Mouse (Mus musculus): ENCODE data around the gene Shc1. TPM values are rescaled to one million over a fixed set of nuclear protein-coding genes. Genes with fewer than 3 reads are reported as not detected.

Gene Shc1
- polyA plus RNA-seq, 1 experiment, result 63.5 TPM

GRCm38 (mm10) chr3:89390699-89391662 is 27.3 kb upstream of the Shc1 start:
- Histone ChIP-seq H3K4me1 (ENCODE audit: control insufficient read depth, insufficient read depth, insufficient read length, low read length) (peaks cover 27% of the 10 kb centered on the region), H3K36me3 (ENCODE audit: control insufficient read depth, insufficient read depth, low read length) (peaks cover 20% of the 10 kb centered on the region), H3K4me3 (ENCODE audit: low read depth, low read length) (peak overlapping the region; percentile 86), H3K27me3 (ENCODE audit: control insufficient read depth, insufficient read depth, low read length) (no peaks in the 10 kb centered on the region), H3K27ac (ENCODE audit: insufficient read depth, low read depth, low read length) (peak overlapping the region; percentile 98)
- 6% methylated on average over 19 of the region's 19 CpGs for WGBS
- TF ChIP-seq CTCF (IDR thresholded peaks at IDR 0.05; ENCODE audit: extremely low read depth, insufficient read length, insufficient replicate concordance, low read depth, low read length), result no peak
- TF ChIP-seq POLR2A (IDR thresholded peaks at IDR 0.05; ENCODE audit: low read depth, low read length), result no peak

- Histone ChIP-seq H3K4me3 (ENCODE audit: low read depth, low read length) (peak overlapping the region; percentile 86), H3K27ac (ENCODE audit: insufficient read depth, low read depth, low read length) (peak overlapping the region; percentile 99), H3K36me3 (ENCODE audit: control insufficient read depth, insufficient read depth, low read length) (peaks cover 11% of the 10 kb centered on the region; the same call in 1 of the 2 replicates), H3K4me1 (ENCODE audit: control insufficient read depth, insufficient read depth, insufficient read length, low read length) (peaks cover 18% of the 10 kb centered on the region), H3K27me3 (ENCODE audit: control insufficient read depth, insufficient read depth, low read length) (no peaks in the 10 kb centered on the region)
- TF ChIP-seq POLR2A (IDR thresholded peaks at IDR 0.05; ENCODE audit: low read depth, low read length) (0 out of 2 replicates have a peak, but pooled peaks have one; percentile 4), CTCF (IDR thresholded peaks at IDR 0.05; ENCODE audit: extremely low read depth, insufficient read length, insufficient replicate concordance, low read depth, low read length) (no peak)
- WGBS, result 1% methylated on average over 55 of the region's 56 CpGs
Observed at GRCm38 (mm10) chr3:89391663-89392511, 26.4 kb upstream of the Shc1 start.

- Histone ChIP-seq H3K4me1 (ENCODE audit: control insufficient read depth, insufficient read depth, insufficient read length, low read length) (peaks cover 14% of the 10 kb centered on the region), H3K27me3 (ENCODE audit: control insufficient read depth, insufficient read depth, low read length) (no peaks in the 10 kb centered on the region)
- under 1% methylated on average over 20 of the region's 24 CpGs for WGBS
Observed at GRCm38 (mm10) chr3:89392871-89393311, 25.4 kb upstream of the Shc1 start.

GRCm38 (mm10) chr3:89393605-89394004 is 24.6 kb upstream of the Shc1 start:
- no peak for TF ChIP-seq CTCF (IDR thresholded peaks at IDR 0.05; ENCODE audit: extremely low read depth, insufficient read length, insufficient replicate concordance, low read depth, low read length)
- peak; percentile 97 for TF ChIP-seq POLR2A (IDR thresholded peaks at IDR 0.05; ENCODE audit: low read depth, low read length)
- Histone ChIP-seq H3K4me3 (ENCODE audit: low read depth, low read length) (peak overlapping the region; percentile 82), H3K4me1 (ENCODE audit: control insufficient read depth, insufficient read depth, insufficient read length, low read length) (peaks cover 11% of the 10 kb centered on the region), H3K27me3 (ENCODE audit: control insufficient read depth, insufficient read depth, low read length) (no peaks in the 10 kb centered on the region), H3K27ac (ENCODE audit: insufficient read depth, low read depth, low read length) (peak overlapping the region; percentile 98), H3K36me3 (ENCODE audit: control insufficient read depth, insufficient read depth, low read length) (peaks cover 7% of the 10 kb centered on the region; the same call in 1 of the 2 replicates)
- under 1% methylated on average over 15 of the region's 15 CpGs for WGBS

More at GRCm38 (mm10) chr3:89392871-89393311, 25.4 kb upstream of the Shc1 start:
- Histone ChIP-seq H3K27ac (ENCODE audit: insufficient read depth, low read depth, low read length) (peak overlapping the region; percentile 99), H3K4me3 (ENCODE audit: low read depth, low read length) (peak overlapping the region; percentile 86), H3K36me3 (ENCODE audit: control insufficient read depth, insufficient read depth, low read length) (peaks cover 9% of the 10 kb centered on the region; the same call in 1 of the 2 replicates)
- no peak for TF ChIP-seq CTCF (IDR thresholded peaks at IDR 0.05; ENCODE audit: extremely low read depth, insufficient read length, insufficient replicate concordance, low read depth, low read length)
- no peak for TF ChIP-seq POLR2A (IDR thresholded peaks at IDR 0.05; ENCODE audit: low read depth, low read length)

GRCm38 (mm10) chr3:89394006-89394893 is 24.0 kb upstream of the Shc1 start, which contains the start of gene Zbtb7b:
Gene Zbtb7b (minus strand): TSS chr3:89394776.
- TF ChIP-seq POLR2A (IDR thresholded peaks at IDR 0.05; ENCODE audit: low read depth, low read length) (no peak; the same call in 1 of the 2 replicates), CTCF (IDR thresholded peaks at IDR 0.05; ENCODE audit: extremely low read depth, insufficient read length, insufficient replicate concordance, low read depth, low read length) (peak; percentile 35; the same call in 1 of the 2 replicates)

GRCm38 (mm10) chr3:89394894-89395256 is 23.4 kb upstream of the Shc1 start:
- Histone ChIP-seq H3K4me1 (ENCODE audit: control insufficient read depth, insufficient read depth, insufficient read length, low read length) (peaks cover 4% of the 10 kb centered on the region), H3K27me3 (ENCODE audit: control insufficient read depth, insufficient read depth, low read length) (no peaks in the 10 kb centered on the region), H3K4me3 (ENCODE audit: low read depth, low read length) (peak overlapping the region; percentile 72), H3K27ac (ENCODE audit: insufficient read depth, low read depth, low read length) (peak overlapping the region; percentile 97), H3K36me3 (ENCODE audit: control insufficient read depth, insufficient read depth, low read length) (peaks cover 4% of the 10 kb centered on the region; the same call in 1 of the 2 replicates)
- TF ChIP-seq CTCF (IDR thresholded peaks at IDR 0.05; ENCODE audit: extremely low read depth, insufficient read length, insufficient replicate concordance, low read depth, low read length) (no peak), POLR2A (IDR thresholded peaks at IDR 0.05; ENCODE audit: low read depth, low read length) (peak; percentile 56; the same call in 1 of the 2 replicates)
- WGBS, result 0% methylated on average over 12 of the region's 12 CpGs

More at GRCm38 (mm10) chr3:89394006-89394893, 24.0 kb upstream of the Shc1 start, which contains the start of gene Zbtb7b:
- WGBS, result 1% methylated on average over 42 of the region's 42 CpGs
- peak within 1 kb of the TSS; percentile 72 for H3K4me3 ChIP-seq (ENCODE audit: low read depth, low read length)
- peaks cover 10% of the 10 kb centered on the region for H3K4me1 ChIP-seq (ENCODE audit: control insufficient read depth, insufficient read depth, insufficient read length, low read length)
- peak within 1 kb of the TSS; percentile 97 for H3K27ac ChIP-seq (ENCODE audit: insufficient read depth, low read depth, low read length)
- H3K36me3 ChIP-seq (ENCODE audit: control insufficient read depth, insufficient read depth, low read length), result peaks cover 7% of the 10 kb centered on the region; the same call in 1 of the 2 replicates
- H3K27me3 ChIP-seq (ENCODE audit: control insufficient read depth, insufficient read depth, low read length), result no peaks in the 10 kb centered on the region

All from small intestine, adult 2 months (tissue).